Mouse (Mus musculus): ENCODE measurements around the gene Ptdss2.

DNA sequence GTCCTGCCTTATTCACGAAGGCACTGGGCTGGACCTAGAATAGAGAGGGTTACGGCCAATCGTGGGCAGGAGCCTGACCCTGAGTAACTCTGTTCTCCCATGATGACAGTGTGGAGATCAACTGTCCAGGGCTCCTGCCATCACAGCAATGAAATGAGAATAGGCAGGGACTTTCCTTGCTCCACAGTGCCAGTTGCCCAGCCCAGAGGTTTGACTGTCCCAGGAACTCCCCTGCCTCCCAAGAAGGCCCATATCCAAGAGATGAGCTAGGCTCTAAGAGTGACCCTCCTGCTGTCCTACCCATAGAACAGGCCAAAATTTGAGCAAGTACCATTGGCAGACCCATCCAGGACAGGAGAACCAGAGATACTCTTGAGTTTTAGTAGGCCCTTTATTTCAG is 66.6 kb downstream of the Ptdss2 start:
- no peak for TF ChIP-seq CTCF (conservative IDR thresholded peaks at IDR 0.05; ENCODE audit: insufficient read depth, insufficient read length, low read depth, low read length)
- TF ChIP-seq POLR2A (IDR thresholded peaks at IDR 0.05; ENCODE audit: low read depth, low read length), result no peak

Data from kidney, adult 2 months (tissue).